Mouse (Mus musculus): ENCODE results near the gene Mtfp1. TPM values are rescaled to one million over a fixed set of nuclear protein-coding genes. Genes with fewer than 3 reads are reported as not detected.
"Not testable (repeated sequence)": the region's sequence is repeated elsewhere in the genome, so short reads cannot be mapped to it uniquely, and the experiment has no call there.

Mtfp1 gene
- polyA plus RNA-seq, 1 experiment: 1.8 TPM

DNA sequence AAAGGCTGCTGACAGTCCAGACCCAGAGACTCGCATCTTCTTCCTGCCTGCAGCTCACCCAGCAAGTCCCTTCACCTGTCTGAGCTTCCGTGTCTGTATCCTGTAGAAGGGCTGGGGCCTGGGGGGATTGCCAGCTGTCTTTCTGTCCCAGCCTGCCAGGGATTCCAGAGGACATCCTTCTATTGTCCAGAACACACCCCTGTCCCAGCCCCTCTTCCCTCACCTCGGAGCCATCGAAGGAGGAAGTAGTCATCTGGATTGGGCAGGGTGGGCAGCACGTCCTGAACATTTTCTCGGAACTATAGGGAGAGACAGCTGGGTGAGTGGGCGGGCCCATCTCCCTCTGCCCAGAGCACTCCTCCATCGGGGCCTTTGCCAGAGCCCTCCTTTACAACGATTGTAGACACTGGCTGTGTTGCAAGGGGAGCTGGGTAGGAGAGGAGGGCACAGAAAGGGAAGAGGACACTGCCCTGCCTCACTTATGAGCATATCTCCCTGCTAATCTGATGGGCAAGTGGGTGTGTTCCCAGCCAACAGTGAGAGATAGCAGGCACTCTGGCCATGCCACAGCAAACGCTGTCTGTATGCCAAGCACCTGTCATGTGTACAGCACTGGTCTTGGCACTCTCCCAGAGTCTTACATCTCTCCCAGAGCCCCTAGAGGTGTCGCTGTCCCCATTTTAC is 21.4 kb upstream of the Mtfp1 start:
- Histone ChIP-seq H3K4me3 (replicated peaks) (peak overlapping the region; percentile 69), H3K36me3 (ENCODE audit: control insufficient read depth) (peaks cover 7% of the 10 kb centered on the region; the same call in 1 of the 2 replicates), H3K27me3 (ENCODE audit: control insufficient read depth) (peaks cover 51% of the 10 kb centered on the region), H3K4me1 (ENCODE audit: control insufficient read depth) (peaks cover 50% of the 10 kb centered on the region), H3K9me3 (ENCODE audit: control insufficient read depth, low read length) (no peaks in the 10 kb centered on the region; the same call in 1 of the 2 replicates)
- peak; percentile 71 for TF ChIP-seq GATA1 (IDR thresholded peaks at IDR 0.05; ENCODE audit: low read length)
- no peak for TF ChIP-seq TAL1 (IDR thresholded peaks at IDR 0.05; ENCODE audit: low read length)

DNA sequence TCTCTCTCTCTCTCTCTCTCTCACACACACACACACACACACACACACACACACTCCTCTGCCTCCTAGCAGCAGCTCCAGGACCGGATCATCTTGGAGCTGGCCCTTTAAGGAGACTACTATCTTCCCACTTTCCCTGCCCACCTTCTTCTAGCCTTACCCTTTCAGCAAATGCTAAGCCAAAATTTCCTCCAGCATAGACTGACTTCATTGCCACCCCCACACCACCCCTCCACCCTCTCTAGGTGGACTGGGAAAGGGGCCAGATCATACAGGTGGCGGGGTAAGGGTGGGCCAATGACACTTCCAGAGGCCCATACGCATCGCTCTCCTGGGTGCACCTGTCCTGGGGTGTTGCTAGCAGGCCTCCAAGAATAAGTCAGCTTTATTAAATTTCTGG is 20.2 kb upstream of the Mtfp1 start:
- H3K4me1 ChIP-seq (ENCODE audit: control insufficient read depth): peaks cover 50% of the 10 kb centered on the region
- H3K4me3 ChIP-seq (replicated peaks): no peak overlapping the region
- H3K27me3 ChIP-seq (ENCODE audit: control insufficient read depth): peaks cover 41% of the 10 kb centered on the region
- TF ChIP-seq TAL1 (IDR thresholded peaks at IDR 0.05; ENCODE audit: low read length) (no peak), GATA1 (IDR thresholded peaks at IDR 0.05; ENCODE audit: low read length) (no peak)
- H3K36me3 ChIP-seq (ENCODE audit: control insufficient read depth): peaks cover 16% of the 10 kb centered on the region
- no peaks in the 10 kb centered on the region; the same call in 1 of the 2 replicates for H3K9me3 ChIP-seq (ENCODE audit: control insufficient read depth, low read length)

DNA sequence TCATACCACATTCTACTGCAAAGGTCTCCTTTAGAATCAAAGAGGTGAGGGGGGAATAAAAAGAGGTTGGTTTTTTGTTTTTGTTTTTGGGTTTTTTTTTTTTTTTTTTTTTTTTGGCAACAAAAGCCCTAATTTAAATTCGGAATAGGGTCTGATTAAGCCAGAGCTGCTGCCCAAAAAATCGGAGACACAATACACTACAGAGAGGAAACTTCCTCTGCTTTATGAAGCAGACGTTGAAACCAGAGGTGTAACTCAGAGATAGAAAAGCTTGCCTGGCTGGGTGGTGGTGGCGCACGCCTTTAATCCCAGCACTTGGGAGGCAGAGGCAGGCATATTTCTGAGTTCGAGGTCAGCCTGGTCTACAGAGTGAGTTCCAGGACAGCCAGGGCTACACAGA is 19.3 kb upstream of the Mtfp1 start:
- Histone ChIP-seq H3K4me1 (ENCODE audit: control insufficient read depth) (peaks cover 46% of the 10 kb centered on the region), H3K27me3 (ENCODE audit: control insufficient read depth) (peaks cover 32% of the 10 kb centered on the region), H3K36me3 (ENCODE audit: control insufficient read depth) (peaks cover 18% of the 10 kb centered on the region)
- not testable (repeated sequence) for H3K4me3 ChIP-seq (replicated peaks); H3K9me3 ChIP-seq (ENCODE audit: control insufficient read depth, low read length)

DNA sequence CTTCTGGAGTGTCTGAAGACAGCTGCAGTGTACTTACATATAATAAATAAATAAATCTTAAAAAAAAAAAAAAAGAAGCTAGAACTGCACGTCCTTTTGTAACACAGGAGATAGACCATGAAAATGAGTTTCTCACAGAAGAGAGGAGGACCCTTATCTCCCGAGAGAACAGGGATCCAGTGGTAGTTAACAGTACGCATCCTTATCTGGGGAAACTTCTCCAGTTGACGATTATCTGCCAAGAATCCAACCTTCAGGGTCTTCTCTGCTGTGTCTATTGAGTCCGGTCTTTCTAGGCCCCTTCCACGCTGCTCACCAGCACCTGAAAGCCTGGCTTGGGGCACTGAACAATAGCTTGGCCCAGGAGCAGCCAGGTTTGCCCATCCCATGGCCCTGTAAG is 18.7 kb upstream of the Mtfp1 start:
- H3K4me3 ChIP-seq (replicated peaks): no peak overlapping the region
- TF ChIP-seq TAL1 (IDR thresholded peaks at IDR 0.05; ENCODE audit: low read length) (no peak), GATA1 (IDR thresholded peaks at IDR 0.05; ENCODE audit: low read length) (no peak)
- peaks cover 40% of the 10 kb centered on the region for H3K4me1 ChIP-seq (ENCODE audit: control insufficient read depth)
- peaks cover 23% of the 10 kb centered on the region for H3K36me3 ChIP-seq (ENCODE audit: control insufficient read depth)
- H3K27me3 ChIP-seq (ENCODE audit: control insufficient read depth): peaks cover 26% of the 10 kb centered on the region
- no peaks in the 10 kb centered on the region; the same call in 1 of the 2 replicates for H3K9me3 ChIP-seq (ENCODE audit: control insufficient read depth, low read length)

DNA sequence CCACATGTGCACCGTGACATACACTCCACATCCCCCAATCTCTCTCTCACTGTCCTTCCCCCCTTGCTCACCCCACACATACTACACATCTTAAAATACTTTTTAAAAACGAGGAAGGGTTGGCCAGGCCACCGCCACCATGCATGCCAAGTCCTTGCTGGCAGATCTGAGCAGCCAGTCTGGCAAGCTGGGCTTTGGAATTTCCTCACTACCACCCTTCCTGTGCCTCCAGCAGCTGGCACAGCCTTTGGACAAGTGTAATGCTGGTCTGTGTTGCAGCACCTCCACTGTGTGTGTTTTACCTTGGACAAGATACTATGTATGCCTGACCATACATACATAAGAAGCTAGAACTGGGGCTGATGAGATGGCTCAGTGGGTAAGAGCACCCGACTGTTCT is 18.3 kb upstream of the Mtfp1 start:
- peaks cover 26% of the 10 kb centered on the region for H3K36me3 ChIP-seq (ENCODE audit: control insufficient read depth)
- peaks cover 21% of the 10 kb centered on the region for H3K27me3 ChIP-seq (ENCODE audit: control insufficient read depth)
- H3K9me3 ChIP-seq (ENCODE audit: control insufficient read depth, low read length): no peaks in the 10 kb centered on the region; the same call in 1 of the 2 replicates
- H3K4me3 ChIP-seq (replicated peaks): no peak overlapping the region
- peaks cover 36% of the 10 kb centered on the region for H3K4me1 ChIP-seq (ENCODE audit: control insufficient read depth)
- TF ChIP-seq GATA1 (IDR thresholded peaks at IDR 0.05; ENCODE audit: low read length): no peak
- no peak for TF ChIP-seq TAL1 (IDR thresholded peaks at IDR 0.05; ENCODE audit: low read length)

DNA sequence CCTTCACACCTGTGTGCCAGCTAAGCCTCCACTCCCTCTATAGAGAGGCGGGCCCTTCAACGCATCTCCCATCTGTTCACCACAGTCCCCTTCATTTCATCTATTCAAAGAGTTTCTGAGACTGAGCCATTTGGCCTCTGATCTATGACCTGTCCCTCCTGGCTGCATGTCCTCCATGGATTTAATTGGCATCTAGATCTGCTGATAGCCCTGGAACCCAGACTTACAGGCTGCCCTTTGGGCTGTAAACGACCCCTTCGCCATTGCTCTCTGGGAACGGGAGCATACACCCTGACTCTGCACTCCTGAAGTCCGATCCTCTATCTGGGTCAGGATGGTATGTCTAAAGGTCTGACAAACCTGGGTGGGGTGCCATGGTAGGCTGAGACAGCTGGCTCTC is 17.6 kb upstream of the Mtfp1 start:
- Histone ChIP-seq H3K36me3 (ENCODE audit: control insufficient read depth) (peaks cover 29% of the 10 kb centered on the region), H3K4me3 (replicated peaks) (no peak overlapping the region), H3K4me1 (ENCODE audit: control insufficient read depth) (peaks cover 29% of the 10 kb centered on the region), H3K9me3 (ENCODE audit: control insufficient read depth, low read length) (no peaks in the 10 kb centered on the region), H3K27me3 (ENCODE audit: control insufficient read depth) (peaks cover 15% of the 10 kb centered on the region)
- no peak for TF ChIP-seq TAL1 (IDR thresholded peaks at IDR 0.05; ENCODE audit: low read length)

DNA sequence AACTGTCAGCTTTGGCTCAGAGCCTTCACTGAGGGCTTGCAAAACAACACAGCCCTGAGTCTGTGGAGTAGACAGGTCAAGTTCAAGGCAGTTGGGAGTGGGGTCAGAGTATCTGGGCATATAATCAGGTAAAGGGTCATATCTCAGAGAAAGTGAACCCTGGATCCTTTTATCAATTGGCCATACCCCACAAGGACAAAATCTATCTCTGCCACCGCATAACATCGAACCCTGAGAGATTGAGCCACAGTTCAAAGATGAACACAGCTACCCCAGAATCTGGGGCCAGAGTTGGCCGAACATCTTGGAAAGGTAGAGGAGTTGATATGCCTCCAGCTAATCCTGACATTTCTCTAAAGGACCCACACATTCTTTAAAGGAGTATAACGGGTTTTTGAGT is 16.8 kb upstream of the Mtfp1 start:
- H3K4me1 ChIP-seq (ENCODE audit: control insufficient read depth): peaks cover 21% of the 10 kb centered on the region
- TF ChIP-seq GATA1 (IDR thresholded peaks at IDR 0.05; ENCODE audit: low read length): no peak
- no peak for TF ChIP-seq TAL1 (IDR thresholded peaks at IDR 0.05; ENCODE audit: low read length)
- no peak overlapping the region for H3K4me3 ChIP-seq (replicated peaks)
- no peaks in the 10 kb centered on the region for H3K9me3 ChIP-seq (ENCODE audit: control insufficient read depth, low read length)
- peaks cover 7% of the 10 kb centered on the region for H3K27me3 ChIP-seq (ENCODE audit: control insufficient read depth)
- peaks cover 30% of the 10 kb centered on the region for H3K36me3 ChIP-seq (ENCODE audit: control insufficient read depth)

DNA sequence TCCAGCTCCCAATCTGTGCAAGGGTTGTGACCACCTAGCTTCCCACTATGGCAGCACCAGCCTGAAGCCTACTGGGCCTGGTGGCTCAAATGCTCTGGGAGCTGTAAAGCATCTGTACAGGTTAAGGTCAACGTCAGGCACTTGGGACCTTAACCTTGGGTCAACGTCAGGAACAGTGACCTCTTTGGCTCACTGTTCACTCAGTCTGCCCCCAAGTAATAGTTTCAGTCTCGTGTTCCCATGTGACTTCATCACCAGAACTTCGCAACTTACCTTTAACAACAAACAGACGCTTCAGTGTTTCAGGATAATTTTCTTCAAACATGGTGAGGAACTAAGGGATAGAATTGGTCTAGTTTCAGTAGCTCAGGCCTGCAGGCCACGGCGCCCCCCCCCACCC is 13.4 kb upstream of the Mtfp1 start:
- H3K36me3 ChIP-seq (ENCODE audit: control insufficient read depth): peaks cover 28% of the 10 kb centered on the region
- no peak overlapping the region for H3K4me3 ChIP-seq (replicated peaks)
- no peaks in the 10 kb centered on the region for H3K9me3 ChIP-seq (ENCODE audit: control insufficient read depth, low read length)
- H3K4me1 ChIP-seq (ENCODE audit: control insufficient read depth): peaks cover 2% of the 10 kb centered on the region; the same call in 1 of the 2 replicates
- TF ChIP-seq GATA1 (IDR thresholded peaks at IDR 0.05; ENCODE audit: low read length) (no peak), TAL1 (IDR thresholded peaks at IDR 0.05; ENCODE audit: low read length) (no peak)
- H3K27me3 ChIP-seq (ENCODE audit: control insufficient read depth): no peaks in the 10 kb centered on the region

DNA sequence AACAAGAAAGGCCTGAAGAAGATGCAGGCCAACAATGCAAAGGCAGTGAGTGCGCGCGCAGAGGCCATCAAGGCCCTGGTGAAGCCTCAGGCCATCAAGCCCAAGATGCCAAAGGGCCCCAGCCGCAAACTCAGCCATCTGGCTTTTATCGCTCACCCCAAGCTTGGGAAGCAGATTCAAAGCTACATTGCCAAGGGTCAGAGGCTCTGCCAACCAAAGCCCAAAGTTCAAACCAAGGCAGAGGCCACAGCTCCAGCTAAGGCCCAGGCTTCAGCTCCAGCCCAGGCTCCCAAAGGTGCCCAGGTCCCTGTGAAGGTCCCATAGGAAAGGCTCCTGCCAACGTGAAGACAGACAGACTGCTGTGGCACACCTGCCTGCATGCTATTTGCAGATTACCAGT is 12.7 kb upstream of the Mtfp1 start:
- not testable (repeated sequence) for H3K4me3 ChIP-seq (replicated peaks); H3K9me3 ChIP-seq (ENCODE audit: control insufficient read depth, low read length); H3K4me1 ChIP-seq (ENCODE audit: control insufficient read depth); H3K27me3 ChIP-seq (ENCODE audit: control insufficient read depth)
- peaks cover 34% of the 10 kb centered on the region for H3K36me3 ChIP-seq (ENCODE audit: control insufficient read depth)

DNA sequence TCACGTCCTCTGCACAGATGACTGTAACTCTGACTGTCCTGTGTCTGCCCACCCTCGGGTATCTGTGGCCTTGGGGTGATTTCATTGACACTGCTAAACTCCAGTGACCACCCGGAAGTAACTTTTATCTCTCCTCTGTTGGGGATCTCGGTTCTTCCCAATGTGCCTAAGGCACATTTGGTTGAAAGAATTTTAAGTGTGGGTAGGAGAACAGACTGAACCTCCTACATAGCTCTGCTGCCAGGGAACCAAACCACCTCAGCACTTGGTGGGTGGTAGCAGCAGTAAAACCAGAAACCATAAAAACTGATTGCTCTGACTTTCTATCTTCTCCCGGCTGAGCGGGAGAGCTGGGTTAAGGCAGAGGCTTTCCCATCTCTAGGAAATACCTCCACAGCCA is 10.2 kb upstream of the Mtfp1 start:
- TF ChIP-seq TAL1 (IDR thresholded peaks at IDR 0.05; ENCODE audit: low read length): no peak
- TF ChIP-seq GATA1 (IDR thresholded peaks at IDR 0.05; ENCODE audit: low read length): no peak
- peaks cover 32% of the 10 kb centered on the region for H3K36me3 ChIP-seq (ENCODE audit: control insufficient read depth)
- no peaks in the 10 kb centered on the region; the same call in 1 of the 2 replicates for H3K27me3 ChIP-seq (ENCODE audit: control insufficient read depth)
- H3K9me3 ChIP-seq (ENCODE audit: control insufficient read depth, low read length): no peaks in the 10 kb centered on the region
- no peaks in the 10 kb centered on the region for H3K4me1 ChIP-seq (ENCODE audit: control insufficient read depth)
- no peak overlapping the region for H3K4me3 ChIP-seq (replicated peaks)

Measured in erythroblast, embryonic 14.5 days (primary cell).